In the genomic region with DNA sequence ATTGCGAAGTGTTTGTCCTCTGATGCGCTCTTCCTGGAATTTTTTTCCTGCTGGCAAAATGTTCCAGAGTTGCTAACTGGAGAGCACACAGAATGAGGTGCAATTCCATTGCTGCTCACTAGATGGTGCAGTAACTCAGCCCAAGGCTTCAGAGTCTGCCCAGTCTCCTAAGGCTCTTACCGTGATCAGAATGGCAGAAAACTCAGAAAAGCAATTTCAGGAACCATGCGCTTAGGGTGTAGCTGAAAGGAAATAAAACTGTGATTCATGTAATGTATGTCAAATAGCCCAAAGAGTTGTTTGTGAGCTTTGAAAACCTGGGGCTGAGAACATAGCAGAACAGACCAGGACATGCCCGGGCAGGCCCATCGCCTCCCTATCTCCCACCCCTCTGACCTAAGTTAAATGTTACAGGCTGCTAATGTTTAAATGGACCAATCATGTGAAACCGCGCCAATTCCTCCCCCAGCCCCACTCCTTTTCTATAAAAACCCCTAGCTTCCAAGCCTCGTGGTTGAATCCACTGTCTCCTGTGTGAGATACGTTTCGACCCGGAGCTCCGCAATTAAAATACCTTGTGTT, we compare ENCODE assay signal across 8 mouse cellular contexts. TPM values are rescaled to one million over a fixed set of nuclear protein-coding genes. Genes with fewer than 3 reads are reported as not detected.
DNase-seq lines count a peak whose midpoint lies in the region; ATAC-seq lines count a peak whose summit lies in the region.
"Not testable (repeated sequence)": the region's sequence is repeated elsewhere in the genome, so short reads cannot be mapped to it uniquely, and the experiment has no call there.

No protein-coding gene starts in this region.

- H3K4me3 ChIP-seq in intestine, embryonic 15.5 days (replicated peaks) = not testable (repeated sequence)

- H3K4me2 ChIP-seq in intestine, embryonic 15.5 days (replicated peaks) = not testable (repeated sequence)

- DNase-seq in ZHBTc4 (ENCODE audit: low read depth, low spot score) = peak; percentile 75
- peak; percentile 91 for DNase-seq in embryo, embryonic 10 days (ENCODE audit: low spot score)
- peak; percentile 10 for DNase-seq in gastrocnemius, postnatal 25 days
- DNase-seq in left cerebral cortex, adult 11 months (ENCODE audit: low spot score) = peak; percentile 17
- DNase-seq in lung, postnatal 36 days = peak; percentile 78
- DNase-seq in retina, postnatal 7 days (ENCODE audit: low read depth, low spot score) = peak; percentile 44
- peak; percentile 49 for DNase-seq in yolk sac, embryonic 10.5 days (ENCODE audit: low spot score)

- ATAC-seq in intestine, embryonic 15.5 days = peak; percentile 84

- not testable (repeated sequence) for H3K9me3 ChIP-seq in intestine, embryonic 15.5 days

- not testable (repeated sequence) for H3K9ac ChIP-seq in intestine, embryonic 15.5 days

- not testable (repeated sequence) for H3K36me3 ChIP-seq in intestine, embryonic 15.5 days

- peaks cover 13% of the 10 kb centered on the region for H3K27me3 ChIP-seq in intestine, embryonic 15.5 days (replicated peaks)

- not testable (repeated sequence) for H3K27ac ChIP-seq in intestine, embryonic 15.5 days

- not testable (repeated sequence) for H3K4me1 ChIP-seq in intestine, embryonic 15.5 days (replicated peaks)

- 48% methylated on average over 11 of the region's 13 CpGs for WGBS in intestine, embryonic 15.5 days

RNA-seq across cellular contexts. Expression of a gene that starts 32.1 kb away (rescaled TPM):
- not detected for total RNA-seq in gastrocnemius, postnatal 25 days (2021)
- polyA plus RNA-seq in intestine, embryonic 15.5 days (2015; fragmentation: Nextera tagmentation; extraction: Ambion mirVana) = not detected in 2 replicates

RNA-seq across cellular contexts. Expression of a gene that starts 48.3 kb away (rescaled TPM):
- not detected for total RNA-seq in gastrocnemius, postnatal 25 days (2021)
- not detected in 2 replicates for polyA plus RNA-seq in intestine, embryonic 15.5 days (2015; fragmentation: Nextera tagmentation; extraction: Ambion mirVana)

Comparison
In these comparisons a context has a peak if more than half of its experiments do, and no peak if none do; other contexts are left out.
1. DNase-seq: peak in every context shown above with its lines; median percentile 91 in embryo, embryonic 10 days; 78 in lung, postnatal 36 days; 75 in ZHBTc4; 49 in yolk sac, embryonic 10.5 days; 44 in retina, postnatal 7 days; 17 in left cerebral cortex, adult 11 months; 10 in gastrocnemius, postnatal 25 days.